Mouse (Mus musculus) mesoderm, embryonic 11.5 days (tissue): ENCODE measurements at regions not wholly inside any gene's neighbourhood (a gene's known extent, or its start where the extent isn't known, plus 50 kb on each side); places are given as distances from the start of the nearest gene placed in this dataset.

Experiments
- DNase-seq: peaks from one replicate; pipeline ENCODE4 v3.0.0-alpha.2; 2012; ENCODE audit warnings: low read depth, low spot score

- no peak for DNase-seq
These were observed 52.0 kb upstream of the Vtcn1 start for GRCm38 (mm10) chr3:100773237-100773636.

- no peak for DNase-seq
These were observed 53.9 kb upstream of the Vtcn1 start for GRCm38 (mm10) chr3:100771363-100771762.

- DNase-seq, result no peak
These were observed 54.4 kb upstream of the Vtcn1 start for GRCm38 (mm10) chr3:100770841-100771240.

GRCm38 (mm10) chr3:100769146-100769545, 56.1 kb upstream of the Vtcn1 start:
- DNase-seq, result no peak

GRCm38 (mm10) chr3:100768170-100768624, 57.1 kb upstream of the Vtcn1 start:
- peak; percentile 41 for DNase-seq

- DNase-seq, result no peak
These were observed 59.9 kb upstream of the Vtcn1 start for GRCm38 (mm10) chr3:100765323-100765722.

- no peak for DNase-seq
These were observed 62.4 kb upstream of the Vtcn1 start for GRCm38 (mm10) chr3:100762895-100763294.

- DNase-seq, result no peak
These were observed 65.9 kb upstream of the Vtcn1 start for GRCm38 (mm10) chr3:100759091-100759941.

GRCm38 (mm10) chr3:100754677-100755076, 69.4 kb upstream of the Man1a2 start:
- no peak for DNase-seq

- DNase-seq, result no peak
These were observed 65.9 kb upstream of the Man1a2 start for GRCm38 (mm10) chr3:100751211-100751610.

- DNase-seq, result no peak
These were observed 63.4 kb upstream of the Man1a2 start for GRCm38 (mm10) chr3:100748727-100749126.

- no peak for DNase-seq
These were observed 63.0 kb upstream of the Man1a2 start for GRCm38 (mm10) chr3:100748309-100748691.

GRCm38 (mm10) chr3:100747421-100748308, 62.4 kb upstream of the Man1a2 start:
- no peak for DNase-seq

GRCm38 (mm10) chr3:100737660-100738059, 52.4 kb upstream of the Man1a2 start:
- DNase-seq, result no peak

- no peak for DNase-seq
These were observed 51.2 kb upstream of the Man1a2 start for GRCm38 (mm10) chr3:100736539-100736938.
